Mouse (Mus musculus) lung, adult 2 months (tissue): ENCODE measurements around the gene Nfatc3.

Experiments
- CTCF ChIP-seq: fragments of 200-500 bp; IDR thresholded peaks from 2 replicates; pipeline ENCODE4 v1.5.1; 2011; ENCODE audit warnings: mild to moderate bottlenecking, low read length, control low read depth; ENCODE audit not compliant: insufficient read depth
- POLR2A ChIP-seq: fragments of 200-500 bp; IDR thresholded peaks from 2 replicates; pipeline ENCODE4 v1.6.1; 2011; ENCODE audit warnings: low read depth, mild to moderate bottlenecking, control low read depth, low read length, borderline replicate concordance; ENCODE audit errors: extremely low read depth

DNA sequence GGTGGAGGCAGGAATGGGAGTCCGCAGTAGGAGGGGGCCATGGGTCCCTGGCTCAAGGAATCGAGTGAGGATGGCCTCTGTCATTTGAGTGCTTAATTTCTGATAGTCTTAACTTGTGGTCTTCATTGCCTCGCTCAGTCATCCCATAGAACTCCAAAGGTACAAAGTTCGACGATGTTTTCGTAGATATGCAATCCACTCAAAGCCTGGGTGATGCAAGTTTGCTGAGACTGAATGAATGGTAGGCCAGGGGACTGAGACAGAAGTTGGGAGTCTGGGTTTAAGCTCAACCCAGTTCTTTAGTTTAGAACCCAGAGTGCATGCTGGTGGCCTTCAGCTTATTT, 47.0 kb upstream of the Nfatc3 start, which contains the start of gene Ddx28:
- TF ChIP-seq CTCF, result no peak
- no peak for TF ChIP-seq POLR2A
